Mouse (Mus musculus) common myeloid progenitor, adult 5-6 weeks (primary cell): ENCODE measurements at regions not wholly inside any gene's neighbourhood (a gene's known extent, or its start where the extent isn't known, plus 50 kb on each side); places are given as distances from the start of the nearest gene placed in this dataset.
"Not testable (repeated sequence)": the region's sequence is repeated elsewhere in the genome, so short reads cannot be mapped to it uniquely, and the experiment has no call there.

ENCODE experiments used
- ATAC-seq: replicated peaks from 2 replicates; pipeline ENCODE4 v1.8.0; 2016; ENCODE audit warnings: low read depth, mild to moderate bottlenecking, moderate TSS enrichment, inconsistent platforms; ENCODE audit not compliant: poor library complexity, severe bottlenecking

GRCm38 (mm10) chr13:60459002-60459401 lies 142.7 kb upstream of the Dapk1 start:
- ATAC-seq: no peak

GRCm38 (mm10) chr13:60466553-60467313 lies 135.0 kb upstream of the Dapk1 start:
- no peak for ATAC-seq

- ATAC-seq: peak; percentile 72
Observed at GRCm38 (mm10) chr13:60467821-60468579, 133.7 kb upstream of the Dapk1 start.

GRCm38 (mm10) chr13:60470426-60471398 lies 131.0 kb upstream of the Dapk1 start:
- ATAC-seq: no peak

GRCm38 (mm10) chr13:60471602-60472001 lies 130.1 kb upstream of the Dapk1 start:
- no peak for ATAC-seq

GRCm38 (mm10) chr13:60476366-60476765 lies 125.4 kb upstream of the Dapk1 start:
- ATAC-seq: no peak

- no peak for ATAC-seq
Observed at GRCm38 (mm10) chr13:60478301-60478700, 123.4 kb upstream of the Dapk1 start.

- peak; percentile 62 for ATAC-seq
Observed at GRCm38 (mm10) chr13:60479043-60479861, 122.5 kb upstream of the Dapk1 start.

GRCm38 (mm10) chr13:60479862-60480730 lies 121.7 kb upstream of the Dapk1 start:
- ATAC-seq: peak; percentile 45

- ATAC-seq: peak; percentile 57
Observed at GRCm38 (mm10) chr13:60480731-60481431, 120.9 kb upstream of the Dapk1 start.

GRCm38 (mm10) chr13:60481451-60481850 lies 120.3 kb upstream of the Dapk1 start:
- not testable (repeated sequence) for ATAC-seq

GRCm38 (mm10) chr13:60481946-60482345 lies 119.8 kb upstream of the Dapk1 start:
- ATAC-seq: no peak

- ATAC-seq: no peak
Observed at GRCm38 (mm10) chr13:60486105-60486504, 115.6 kb upstream of the Dapk1 start.

- no peak for ATAC-seq
Observed at GRCm38 (mm10) chr13:60486871-60487270, 114.9 kb upstream of the Dapk1 start.

GRCm38 (mm10) chr13:60488131-60488883 lies 113.4 kb upstream of the Dapk1 start:
- ATAC-seq: no peak

GRCm38 (mm10) chr13:60488884-60489265 lies 112.9 kb upstream of the Dapk1 start:
- ATAC-seq: no peak

- peak; percentile 72 for ATAC-seq
Observed at GRCm38 (mm10) chr13:60491948-60492464, 109.7 kb upstream of the Dapk1 start.
